Mouse (Mus musculus): ENCODE data around the gene Zcchc10. TPM values are rescaled to one million over a fixed set of nuclear protein-coding genes. Genes with fewer than 3 reads are reported as not detected.

The Zcchc10 gene
- 1 to 10 TPM; 1.7 to 3.0 TPM for polyA plus RNA-seq (2012; fragmentation: generic; extraction: Trizol)

DNA sequence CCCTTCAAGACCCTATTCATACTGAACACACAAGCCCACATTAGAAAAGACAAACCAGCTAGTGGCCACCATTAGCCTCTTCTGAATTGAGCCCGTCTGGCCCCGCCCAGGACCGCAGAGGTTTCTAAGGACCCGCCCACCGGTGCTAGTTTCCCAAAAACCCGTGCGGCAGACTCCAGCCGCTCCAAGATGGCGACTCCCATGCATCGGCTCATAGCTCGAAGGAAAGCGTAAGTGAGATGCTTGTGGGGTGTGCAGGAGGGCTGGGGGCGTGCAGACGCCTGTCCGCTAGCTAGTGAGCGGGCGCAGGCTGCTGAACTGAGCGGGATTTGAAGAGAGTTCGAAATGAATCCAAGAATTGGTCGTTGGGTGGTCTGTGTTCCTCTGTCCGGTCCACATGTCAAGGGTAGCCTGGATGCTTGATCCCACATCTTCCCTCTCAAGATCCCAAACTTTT is at the start of gene Zcchc10:
Gene Zcchc10 (plus strand): TSS at position 168 of the 457 bp plus-strand sequence.

DNA sequence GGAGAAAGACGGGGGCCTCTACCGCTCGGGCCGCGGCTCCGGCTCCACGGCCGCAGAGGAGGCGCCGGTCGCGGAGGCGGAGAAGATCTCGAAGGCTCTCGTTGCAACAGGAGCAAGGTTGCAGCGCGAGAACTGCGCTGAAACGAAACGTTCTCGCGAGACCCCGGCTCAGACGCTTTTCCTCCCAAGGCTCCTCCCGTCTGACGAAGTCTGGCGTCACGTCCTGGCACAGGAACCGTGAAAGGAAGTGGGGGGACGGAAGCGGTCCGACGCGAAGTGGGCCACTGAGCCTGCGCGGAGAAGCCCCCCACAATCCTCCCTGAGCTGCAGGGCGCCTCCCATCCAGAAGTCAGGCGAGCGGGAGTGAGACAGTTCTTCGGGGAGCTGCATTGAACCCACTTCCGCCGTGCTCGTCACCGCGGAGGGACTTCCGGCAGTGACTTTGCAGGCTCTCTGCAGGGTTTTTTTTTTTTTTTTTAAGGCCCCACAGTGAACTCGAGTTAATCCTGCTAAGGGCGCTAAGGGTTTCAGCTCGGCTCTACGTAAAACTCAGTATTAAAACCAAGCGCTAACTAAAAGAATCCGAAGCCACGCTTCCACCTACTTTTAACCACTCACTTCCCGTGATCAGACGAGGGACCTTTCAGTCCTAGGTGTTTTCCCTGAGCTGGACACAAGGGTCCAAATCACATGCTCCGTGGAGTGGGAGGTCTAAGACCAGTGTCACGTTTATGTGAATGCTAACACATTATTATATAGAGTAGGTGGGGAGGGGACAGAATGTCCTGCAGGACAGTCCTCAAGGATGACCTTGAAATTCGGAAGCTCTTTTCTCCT is 23.9 kb upstream of the Zcchc10 start, which contains the start of gene Hspa4:
Gene Hspa4 (minus strand): TSS at position 128 of the 837 bp plus-strand sequence.

DNA sequence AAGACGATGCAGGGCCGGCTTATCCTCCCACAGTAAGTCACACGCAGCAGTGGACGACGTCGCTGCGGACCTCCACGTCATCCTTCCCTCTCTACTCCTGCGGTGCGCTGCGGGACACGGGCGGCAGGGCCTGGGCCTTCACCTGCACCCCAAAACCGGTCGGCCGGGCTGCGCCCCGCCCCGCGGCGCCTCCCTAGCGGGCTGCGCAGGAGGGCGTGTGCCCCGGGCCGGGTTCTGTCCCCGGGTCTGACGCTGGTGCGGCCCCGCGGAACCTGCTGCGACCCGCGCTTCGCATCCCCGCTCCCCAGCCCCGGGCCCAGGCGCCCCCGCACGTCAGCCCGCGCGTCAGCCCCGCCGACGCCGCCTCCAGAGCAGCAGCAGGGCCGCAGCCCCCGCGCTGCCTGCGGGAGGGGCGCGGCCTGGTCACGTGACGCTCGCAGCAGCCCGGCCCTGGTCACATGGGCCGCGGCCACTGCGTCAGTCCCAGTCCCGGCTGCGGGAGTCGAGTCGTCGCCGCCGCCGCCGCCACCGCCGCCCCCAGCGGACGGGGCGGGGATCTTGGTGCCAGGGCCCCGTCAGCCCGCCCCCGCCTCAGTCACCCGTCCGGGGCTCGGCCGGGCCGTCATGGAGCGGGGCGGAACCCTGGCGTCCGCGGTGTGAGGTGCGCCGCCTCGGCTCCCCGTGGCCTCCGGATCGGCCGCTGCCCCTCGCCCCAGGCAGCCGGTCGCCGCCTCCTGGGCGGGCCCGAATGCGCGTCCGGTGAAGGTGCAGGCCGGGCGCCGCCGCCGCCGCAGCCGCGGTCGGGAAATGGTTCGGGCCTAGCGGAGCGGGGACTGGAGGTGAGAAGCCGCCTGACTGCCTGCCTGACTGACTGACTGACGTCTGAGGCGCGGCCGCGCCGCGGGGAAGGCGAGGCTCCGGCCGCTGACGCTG is 26.1 kb downstream of the Zcchc10 start, which contains the start of gene Aff4:
Gene Aff4 (plus strand): TSS at position 543 of the 933 bp plus-strand sequence.

Other genes starting within 250 kb of the Zcchc10 start
- 10 to 100 TPM; 15.8 to 44.3 TPM for gene Hspa4, start 24.2 kb upstream of the Zcchc10 start, polyA plus RNA-seq (2012; fragmentation: generic; extraction: Trizol)
- 1 to 10 TPM in 1 of 2 experiments, under 1 TPM in 1; 0.48 to 8.1 TPM for gene Aff4, start 26.2 kb downstream of the Zcchc10 start, polyA plus RNA-seq (2012; fragmentation: generic; extraction: Trizol)
- gene Leap2, start 98.5 kb downstream of the Zcchc10 start, polyA plus RNA-seq (2012; fragmentation: generic; extraction: Trizol): not detected
- gene Uqcrq, start 106.2 kb downstream of the Zcchc10 start, polyA plus RNA-seq (2012; fragmentation: generic; extraction: Trizol): 100 to 1,000 TPM; 500 to 558 TPM
- gene Gdf9, start 106.3 kb downstream of the Zcchc10 start, polyA plus RNA-seq (2012; fragmentation: generic; extraction: Trizol): 1 to 10 TPM in 1 of 2 experiments, under 1 TPM in 1; 0.18 to 1.4 TPM
- gene Gm10447, start 132.4 kb downstream of the Zcchc10 start, polyA plus RNA-seq (2012; fragmentation: generic; extraction: Trizol): under 1 TPM; 0.01 to 0.04 TPM
- 1 to 10 TPM in 1 of 2 experiments, under 1 TPM in 1; 0.54 to 1.0 TPM for gene Shroom1, start 132.5 kb downstream of the Zcchc10 start, polyA plus RNA-seq (2012; fragmentation: generic; extraction: Trizol)
- gene Gm9837, start 145.8 kb downstream of the Zcchc10 start, polyA plus RNA-seq (2012; fragmentation: generic; extraction: Trizol): not detected
- gene Gm9945, start 155.5 kb downstream of the Zcchc10 start, polyA plus RNA-seq (2012; fragmentation: generic; extraction: Trizol): not detected
- gene Sowaha, start 155.6 kb downstream of the Zcchc10 start, polyA plus RNA-seq (2012; fragmentation: generic; extraction: Trizol): not detected
- 10 to 100 TPM; 22.0 to 78.6 TPM for gene Sept8, start 194.6 kb downstream of the Zcchc10 start, polyA plus RNA-seq (2012; fragmentation: generic; extraction: Trizol)
- gene Kif3a, start 242.7 kb downstream of the Zcchc10 start, polyA plus RNA-seq (2012; fragmentation: generic; extraction: Trizol): 10 to 100 TPM in 1 of 2 experiments, 1 to 10 TPM in 1; 1.8 to 19.7 TPM

Data from C3H10T1/2 (cell line).